Mouse (Mus musculus) thymus, adult 18-20 months (tissue): ENCODE measurements around the gene B230104I21Rik.

Source experiments
- DNase-seq, 2 experiments: peaks; one replicate each; pipeline ENCODE4 v3.0.0; 2022; ENCODE audit warnings: mixed read lengths in 2 of 2

Gene B230104I21Rik

GRCm38 (mm10) chr4:154352246-154352645 lies 16.3 kb downstream of the B230104I21Rik start:
- no peak for DNase-seq

GRCm38 (mm10) chr4:154355408-154355807 lies 19.5 kb downstream of the B230104I21Rik start:
- DNase-seq: no peak

GRCm38 (mm10) chr4:154358370-154358769 lies 22.4 kb downstream of the B230104I21Rik start:
- DNase-seq: no peak

GRCm38 (mm10) chr4:154358816-154359215 lies 22.9 kb downstream of the B230104I21Rik start:
- DNase-seq: no peak

- DNase-seq: no peak
Observed at GRCm38 (mm10) chr4:154359762-154360300, 23.9 kb downstream of the B230104I21Rik start.

- DNase-seq: no peak
Observed at GRCm38 (mm10) chr4:154360441-154360840, 24.5 kb downstream of the B230104I21Rik start.

- DNase-seq: no peak
Observed at GRCm38 (mm10) chr4:154360850-154361249, 24.9 kb downstream of the B230104I21Rik start.

- DNase-seq: no peak
Observed at GRCm38 (mm10) chr4:154364752-154365151, 28.8 kb downstream of the B230104I21Rik start.

- no peak for DNase-seq
Observed at GRCm38 (mm10) chr4:154366836-154367235, 30.9 kb downstream of the B230104I21Rik start.

- DNase-seq: no peak
Observed at GRCm38 (mm10) chr4:154369089-154369488, 33.2 kb downstream of the B230104I21Rik start.

- DNase-seq: no peak
Observed at GRCm38 (mm10) chr4:154370841-154371240, 34.9 kb downstream of the B230104I21Rik start.

GRCm38 (mm10) chr4:154371542-154372247 lies 35.8 kb downstream of the B230104I21Rik start:
- DNase-seq: no peak

GRCm38 (mm10) chr4:154375939-154376625 lies 40.2 kb downstream of the B230104I21Rik start:
- peak in 1 of 2 experiments; percentile 12 for DNase-seq

- DNase-seq: no peak
Observed at GRCm38 (mm10) chr4:154378876-154379275, 42.9 kb downstream of the B230104I21Rik start.

GRCm38 (mm10) chr4:154385208-154385607 lies 49.3 kb downstream of the B230104I21Rik start:
- no peak for DNase-seq

GRCm38 (mm10) chr4:154385918-154386317 lies 50.0 kb downstream of the B230104I21Rik start:
- DNase-seq: no peak

- DNase-seq: no peak
Observed at GRCm38 (mm10) chr4:154386810-154387209, 50.9 kb downstream of the B230104I21Rik start.

- DNase-seq: no peak
Observed at GRCm38 (mm10) chr4:154389641-154390040, 53.7 kb downstream of the B230104I21Rik start.

- no peak for DNase-seq
Observed at GRCm38 (mm10) chr4:154390333-154391080, 54.6 kb downstream of the B230104I21Rik start.

- no peak for DNase-seq
Observed at GRCm38 (mm10) chr4:154392641-154393040, 56.7 kb downstream of the B230104I21Rik start.

GRCm38 (mm10) chr4:154393196-154394122 lies 57.5 kb downstream of the B230104I21Rik start:
- no peak for DNase-seq

GRCm38 (mm10) chr4:154394123-154394722 lies 58.3 kb downstream of the B230104I21Rik start:
- DNase-seq: no peak
